Mouse (Mus musculus) megakaryocyte, embryonic 14.5 days (primary cell): ENCODE results near the gene Lrmda.

Source experiments
- FLI1 ChIP-seq: IDR thresholded peaks from 2 replicates; pipeline ENCODE4 v1.6.1; 2012; ENCODE audit warnings: low read length, inconsistent platforms, mixed read lengths
- GATA1 ChIP-seq: IDR thresholded peaks from 3 replicates; pipeline ENCODE4 v1.6.1; 2012; ENCODE audit warnings: mixed read lengths, low read length, inconsistent platforms, borderline replicate concordance

GRCm38 (mm10) chr14:22089866-22090470 is 70.5 kb downstream of the Lrmda start:
- TF ChIP-seq GATA1 (no peak), FLI1 (no peak)
